Mouse (Mus musculus) MN1 (cell line): ENCODE data around the gene Odf3.
"Not testable (repeated sequence)": the region's sequence is repeated elsewhere in the genome, so short reads cannot be mapped to it uniquely, and the experiment has no call there.

ENCODE experiments used
- DNase-seq: peaks from one replicate; pipeline ENCODE4 v3.0.0-alpha.2; 2016; ENCODE audit warnings: low spot score

The Odf3 gene

GRCm38 (mm10) chr7:140881696-140882468 lies 34.3 kb downstream of the Odf3 start, which contains the start of the genes Psmd13 and Sirt3:
Gene Psmd13, plus strand, starts transcription at chr7:140881968.
Gene Sirt3, minus strand, starts transcription at chr7:140882309.
- peak; percentile 96 for DNase-seq

- DNase-seq = no peak
These were observed 34.8 kb downstream of the Odf3 start for GRCm38 (mm10) chr7:140882469-140882803.

GRCm38 (mm10) chr7:140890636-140891035 lies 43.0 kb downstream of the Odf3 start:
- DNase-seq = not testable (repeated sequence)

- no peak for DNase-seq
These were observed 46.4 kb downstream of the Odf3 start for GRCm38 (mm10) chr7:140894031-140894430.

- DNase-seq = no peak
These were observed 47.0 kb downstream of the Odf3 start for GRCm38 (mm10) chr7:140894611-140895010.

GRCm38 (mm10) chr7:140897863-140898262 lies 50.3 kb downstream of the Odf3 start:
- no peak for DNase-seq

GRCm38 (mm10) chr7:140899121-140899520 lies 51.5 kb downstream of the Odf3 start:
- DNase-seq = no peak

- DNase-seq = no peak
These were observed 52.6 kb downstream of the Odf3 start, which contains the start of gene Cox8b for GRCm38 (mm10) chr7:140900220-140900619. Gene Cox8b, minus strand, starts transcription at chr7:140900446.
